Mouse (Mus musculus) retina, postnatal 1 day (tissue): ENCODE data around the gene Cd24a.

Experiments
- DNase-seq: peaks from one replicate; pipeline ENCODE4 v3.0.0-alpha.2; 2012

Gene Cd24a

DNA sequence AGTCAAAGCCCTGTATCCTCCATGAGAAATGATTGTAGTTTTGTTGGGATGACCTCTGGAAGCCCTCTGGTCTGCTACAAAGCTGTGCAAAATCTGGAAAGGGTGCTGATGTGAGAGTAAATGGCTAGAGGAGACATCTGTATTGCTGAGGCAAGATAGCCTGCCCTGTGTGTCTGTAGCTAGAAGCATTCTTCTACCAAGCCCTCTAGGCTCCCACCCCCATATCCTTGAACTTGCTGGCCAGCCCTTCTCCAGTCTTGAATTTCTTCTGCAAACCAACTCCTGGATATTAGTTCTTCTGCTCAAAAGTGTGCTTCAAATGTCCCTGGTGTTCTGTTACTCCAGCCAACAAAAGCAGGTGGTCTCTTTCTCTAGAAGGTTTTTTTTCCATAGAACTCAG lies 51.8 kb downstream of the Cd24a start:
- DNase-seq: no peak

DNA sequence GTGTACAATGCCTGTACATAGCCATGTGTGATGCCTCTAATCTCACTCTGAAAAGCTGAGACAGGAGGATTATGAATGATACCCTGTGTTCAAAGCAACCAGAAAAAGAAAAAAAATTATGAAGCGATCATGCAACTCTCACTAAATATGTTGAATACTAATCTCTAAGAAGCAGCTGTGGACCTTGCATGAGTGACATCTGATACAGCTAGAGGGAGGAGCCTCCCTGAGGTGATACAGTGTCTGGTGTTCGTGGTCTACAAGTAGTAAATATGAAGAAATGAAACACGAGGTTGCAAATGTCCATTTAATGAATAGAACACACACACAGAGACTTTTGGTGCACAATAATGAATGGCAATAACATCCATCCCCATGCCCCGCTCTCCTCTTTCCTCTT lies 52.5 kb downstream of the Cd24a start:
- DNase-seq: no peak

- DNase-seq: no peak
Observed at GRCm38 (mm10) chr10:43631049-43631448, 53.0 kb downstream of the Cd24a start.

DNA sequence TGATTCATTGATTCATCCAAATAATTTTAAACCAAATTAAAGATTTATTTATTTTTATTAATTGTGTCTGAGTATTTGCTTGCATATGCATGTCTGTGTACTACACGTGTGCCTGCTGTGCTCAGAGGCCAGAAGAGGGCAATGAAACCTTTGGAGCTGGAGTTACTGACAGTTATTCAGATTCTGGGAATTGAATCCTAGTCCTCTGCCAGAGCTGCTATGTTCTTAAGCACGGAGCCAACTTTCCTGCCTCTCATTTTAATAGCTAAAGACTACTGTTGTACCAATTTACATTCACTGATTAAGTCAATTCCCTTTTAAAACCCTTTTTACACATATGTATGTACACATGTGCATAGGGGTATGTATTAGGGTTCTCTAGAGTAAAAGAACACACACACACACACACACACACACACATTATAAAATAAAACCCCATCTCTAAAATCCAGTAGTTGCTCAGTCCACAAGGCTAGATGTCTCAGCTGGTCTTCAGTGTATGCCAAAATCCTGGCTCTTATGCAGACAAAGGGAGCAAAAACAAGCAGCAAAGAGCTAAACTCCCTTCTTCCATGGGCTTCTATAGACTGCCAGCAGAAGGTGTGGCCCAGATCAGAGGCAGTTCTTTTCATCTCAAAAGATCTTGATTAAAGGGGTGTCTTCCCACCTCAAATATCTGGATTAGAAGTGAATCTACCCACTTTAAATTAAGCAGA lies 53.7 kb downstream of the Cd24a start:
- no peak for DNase-seq

- no peak for DNase-seq
Observed at GRCm38 (mm10) chr10:43633117-43633516, 55.0 kb downstream of the Cd24a start.
